Mouse (Mus musculus) heart, adult 11 months (tissue): ENCODE results near the gene Parn.
A peak's percentile ranks its signal among the peaks of the same experiment; 100 is the strongest.

ENCODE experiments used
- DNase-seq: peaks from one replicate; pipeline ENCODE4 v3.0.0; 2022

Parn gene

DNA sequence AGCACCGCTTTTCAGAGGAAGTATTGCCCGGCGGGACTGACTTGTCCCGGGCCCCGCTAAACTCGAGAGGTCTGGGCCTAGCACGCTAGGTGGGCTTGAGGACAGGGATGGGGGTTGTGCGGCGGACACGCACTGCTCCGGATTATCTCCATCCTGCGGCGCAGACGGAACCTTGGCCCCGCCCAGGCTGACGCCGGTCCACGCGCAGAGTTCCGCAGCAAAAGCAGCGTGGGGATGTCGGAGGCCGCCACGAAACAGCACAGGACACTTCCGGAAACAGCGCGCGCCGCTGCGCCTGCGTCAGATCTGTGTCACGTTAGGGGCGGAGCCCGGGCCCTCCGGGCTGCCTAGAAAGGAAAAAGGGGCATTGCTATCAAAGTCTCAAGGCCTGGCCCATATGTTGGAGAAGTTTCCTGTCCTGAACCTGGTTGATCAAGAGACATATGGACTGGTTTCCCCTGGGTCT lies at the start of gene Parn:
Gene Parn (minus strand): TSS at position 293 of the 466 bp plus-strand sequence.
- peak; percentile 99 for DNase-seq

GRCm38 (mm10) chr16:13716821-13717553 lies 49.0 kb upstream of the Parn start:
- DNase-seq = peak; percentile 77

GRCm38 (mm10) chr16:13714910-13715309 lies 46.9 kb upstream of the Parn start:
- peak; percentile 54 for DNase-seq

DNA sequence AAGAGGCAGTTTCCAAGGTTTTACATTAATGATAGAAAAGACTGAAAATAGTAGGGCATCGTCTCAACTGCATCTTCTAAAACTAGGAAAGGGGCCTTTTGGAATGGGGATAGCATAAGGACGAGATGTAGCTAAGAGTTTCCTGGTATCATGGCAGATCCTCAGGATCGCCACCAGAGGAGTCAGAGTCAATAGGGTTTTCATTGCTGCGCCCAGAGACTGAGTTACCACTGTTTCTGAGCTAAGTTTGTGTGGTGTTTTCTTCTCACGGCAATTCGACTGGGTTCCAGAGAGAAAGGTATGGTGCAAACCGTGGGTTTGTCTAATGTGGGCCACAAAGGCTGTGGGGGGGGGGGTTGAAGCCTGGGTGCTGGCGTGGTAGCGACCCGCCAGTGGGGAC lies 36.7 kb upstream of the Parn start:
- DNase-seq = peak; percentile 42

GRCm38 (mm10) chr16:13702184-13702583 lies 34.2 kb upstream of the Parn start:
- DNase-seq = peak; percentile 82

DNA sequence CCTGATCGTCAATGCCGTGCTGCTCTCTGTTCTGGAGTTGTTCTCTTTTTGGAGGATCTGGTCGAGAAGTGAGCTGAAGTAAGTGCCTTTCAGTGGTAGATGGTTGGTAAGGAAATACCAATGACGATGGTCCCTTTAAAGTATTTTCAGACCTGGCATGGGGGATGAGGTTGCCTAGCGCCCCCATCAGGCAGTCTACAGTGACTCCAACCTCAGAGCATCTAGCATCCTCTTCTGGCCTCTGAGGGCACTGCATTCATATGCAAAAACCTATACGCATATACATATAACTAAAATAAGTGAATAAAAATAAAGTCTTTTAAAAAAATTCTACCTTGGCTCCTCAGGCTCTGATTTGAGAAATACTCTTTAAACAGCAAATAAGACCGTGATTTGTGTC lies 31.0 kb upstream of the Parn start:
- no peak for DNase-seq

GRCm38 (mm10) chr16:13678601-13679319 lies 10.8 kb upstream of the Parn start:
- no peak for DNase-seq

DNA sequence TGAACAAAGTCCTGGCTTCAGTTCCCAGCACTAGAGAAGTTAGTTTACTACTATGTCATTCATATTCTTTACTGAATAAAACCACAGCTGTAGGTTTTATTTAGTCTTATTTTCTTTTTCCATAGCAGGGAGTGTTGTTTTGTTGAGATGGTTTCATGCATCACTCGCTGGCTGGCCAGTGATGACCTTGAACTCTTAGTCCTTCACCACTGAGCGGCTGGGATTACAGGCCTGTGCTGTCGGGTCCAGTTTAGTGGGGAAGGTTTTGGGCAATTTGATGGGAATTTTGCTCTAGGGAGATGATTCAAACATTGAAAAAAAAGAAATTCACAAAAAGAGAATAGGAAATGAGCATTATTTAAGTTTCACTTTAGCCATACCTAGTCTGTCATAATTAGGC lies 6.5 kb upstream of the Parn start:
- peak; percentile 9 for DNase-seq

GRCm38 (mm10) chr16:13673114-13673513 lies 5.1 kb upstream of the Parn start:
- peak; percentile 72 for DNase-seq

- DNase-seq = peak; percentile 98
These were observed 4.5 kb upstream of the Parn start for GRCm38 (mm10) chr16:13672386-13672898.

- DNase-seq = peak; percentile 99
These were observed 3.9 kb upstream of the Parn start, which contains the start of the genes Bfar and 3110001I22Rik for GRCm38 (mm10) chr16:13671685-13672385. Gene Bfar, plus strand, starts transcription at chr16:13671858. Gene 3110001I22Rik, plus strand, starts transcription at chr16:13671929.

DNA sequence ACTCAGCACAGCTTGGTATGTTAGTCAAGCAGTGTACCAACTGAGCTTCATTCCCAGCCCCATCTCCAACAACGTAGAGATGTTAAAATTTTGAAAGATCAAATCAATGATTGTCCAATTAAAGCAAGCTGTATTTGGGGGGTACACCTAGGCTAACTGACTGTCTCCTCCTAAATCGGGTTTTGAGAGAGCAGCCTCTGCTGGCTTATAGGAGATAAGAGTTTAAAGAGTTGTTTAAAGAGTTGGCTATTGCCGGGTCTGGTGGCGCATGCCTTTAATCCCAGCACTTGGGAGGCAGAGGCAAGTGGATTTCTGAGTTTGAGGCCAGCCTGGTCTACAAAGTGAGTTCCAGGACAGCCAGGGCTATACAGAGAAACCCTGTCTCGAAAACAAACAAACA lies 2.9 kb upstream of the Parn start:
- DNase-seq = peak; percentile 80

DNA sequence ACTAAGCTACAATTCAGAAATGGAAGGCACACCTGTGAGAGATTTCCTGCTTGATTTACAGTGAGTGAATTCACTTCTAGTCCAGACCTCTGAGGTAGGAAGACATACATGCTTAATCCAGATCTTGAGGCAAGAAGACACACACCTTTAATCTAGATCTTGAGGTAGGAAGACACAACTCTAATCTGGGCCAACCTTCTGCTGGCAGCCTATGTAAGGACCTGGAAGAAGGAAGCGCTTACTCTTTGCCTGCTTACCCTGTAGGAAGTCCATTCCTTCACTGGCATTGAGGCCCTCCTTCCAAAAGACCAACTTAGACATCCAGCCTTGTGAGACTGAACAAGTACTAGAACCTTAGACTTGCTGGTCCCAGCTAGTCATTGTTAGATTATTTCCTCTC lies 1.3 kb upstream of the Parn start:
- DNase-seq = peak; percentile 66

GRCm38 (mm10) chr16:13668402-13669108 lies 585 bp upstream of the Parn start:
- DNase-seq = peak; percentile 88

- no peak for DNase-seq
These were observed 7.2 kb downstream of the Parn start for GRCm38 (mm10) chr16:13660736-13661135.

DNA sequence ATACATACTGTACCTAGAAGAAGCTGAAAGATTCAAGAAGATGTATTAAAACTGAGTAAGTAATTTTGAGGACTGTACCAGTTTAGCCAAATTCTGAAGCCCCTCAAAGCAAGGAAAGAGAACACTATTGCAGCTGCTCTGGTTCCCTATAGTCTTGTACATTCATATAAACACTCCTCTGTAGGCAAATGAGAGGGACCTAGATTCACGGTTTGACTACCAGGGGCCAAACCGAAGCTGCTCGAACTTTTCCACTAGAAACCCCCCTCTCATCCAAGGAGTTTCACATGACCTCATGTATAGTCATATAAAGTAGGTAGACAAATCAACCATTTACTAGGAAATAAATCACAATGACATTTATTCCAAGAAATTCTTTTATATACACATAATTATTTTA lies 9.1 kb downstream of the Parn start:
- DNase-seq = peak; percentile 23

GRCm38 (mm10) chr16:13645930-13646329 lies 22.0 kb downstream of the Parn start:
- peak; percentile 51 for DNase-seq

DNA sequence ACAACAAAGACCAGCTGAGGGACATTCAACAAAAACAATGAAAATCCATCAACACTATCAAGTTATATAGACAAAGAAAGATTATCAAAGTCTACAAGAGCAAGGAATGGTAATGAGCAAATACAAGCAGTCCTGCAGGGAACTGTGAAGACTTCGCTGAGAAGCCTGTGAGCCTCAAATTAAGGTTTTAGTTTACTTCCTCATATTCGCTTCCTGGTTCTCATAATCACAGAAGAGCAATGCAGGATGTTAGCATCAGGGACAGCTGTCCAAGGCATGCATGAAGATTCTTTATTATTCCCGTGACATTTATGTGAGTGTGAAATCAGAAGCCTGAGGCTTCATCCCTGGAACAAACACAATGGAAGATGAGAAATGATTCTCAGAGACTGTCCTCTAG lies 23.5 kb downstream of the Parn start:
- DNase-seq = no peak

DNA sequence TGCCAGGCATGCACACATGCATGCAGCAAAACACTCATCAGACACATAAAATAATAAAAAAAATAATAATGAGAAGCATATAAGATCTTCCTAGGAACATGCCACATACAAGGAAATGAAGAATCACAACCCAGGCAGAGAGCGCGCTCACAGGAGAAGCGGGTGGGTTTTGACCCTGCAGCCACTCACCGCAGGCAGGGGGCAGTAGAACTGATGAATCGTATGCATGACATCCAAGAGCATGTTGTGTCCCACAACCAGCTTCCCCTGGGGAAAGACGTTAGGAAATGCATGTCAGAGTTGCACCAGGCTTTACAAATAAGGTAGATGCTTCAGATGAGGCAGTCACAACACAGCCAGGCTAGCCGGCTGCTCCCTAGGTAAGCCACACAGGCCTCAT lies 27.9 kb downstream of the Parn start:
- no peak for DNase-seq

GRCm38 (mm10) chr16:13639508-13639907 lies 28.5 kb downstream of the Parn start:
- peak; percentile 55 for DNase-seq

- DNase-seq = peak; percentile 15
These were observed 29.8 kb downstream of the Parn start for GRCm38 (mm10) chr16:13638198-13638597.

GRCm38 (mm10) chr16:13628345-13628744 lies 39.6 kb downstream of the Parn start:
- DNase-seq = no peak
